Mouse (Mus musculus) layer of hippocampus, adult 9-11 months (tissue): ENCODE measurements at regions not wholly inside any gene's neighbourhood (a gene's known extent, or its start where the extent isn't known, plus 50 kb on each side); places are given as distances from the start of the nearest gene placed in this dataset.

Source experiments
- DNase-seq: peaks from one replicate; pipeline ENCODE4 v3.0.0; 2022

DNA sequence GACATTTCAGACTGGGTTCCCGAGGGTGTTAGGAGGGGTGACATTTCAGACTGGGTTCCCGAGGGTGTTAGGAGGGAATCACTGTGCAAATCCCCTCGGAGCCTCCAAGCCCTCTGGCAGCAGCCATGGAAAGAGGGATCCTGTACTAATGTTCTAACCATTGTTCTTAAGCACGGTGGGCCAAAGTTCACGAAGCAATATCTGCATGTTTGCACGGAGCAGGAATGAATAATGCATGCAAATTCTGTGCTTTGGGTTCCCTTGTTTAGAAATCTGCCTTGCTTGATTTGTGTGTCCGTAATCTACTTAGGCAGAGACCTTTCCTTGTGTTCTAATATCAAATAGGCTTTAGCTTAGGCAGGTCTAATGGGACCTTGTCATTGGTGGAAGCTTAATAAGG, 55.9 kb upstream of the Zfp280d start:
- no peak for DNase-seq

DNA sequence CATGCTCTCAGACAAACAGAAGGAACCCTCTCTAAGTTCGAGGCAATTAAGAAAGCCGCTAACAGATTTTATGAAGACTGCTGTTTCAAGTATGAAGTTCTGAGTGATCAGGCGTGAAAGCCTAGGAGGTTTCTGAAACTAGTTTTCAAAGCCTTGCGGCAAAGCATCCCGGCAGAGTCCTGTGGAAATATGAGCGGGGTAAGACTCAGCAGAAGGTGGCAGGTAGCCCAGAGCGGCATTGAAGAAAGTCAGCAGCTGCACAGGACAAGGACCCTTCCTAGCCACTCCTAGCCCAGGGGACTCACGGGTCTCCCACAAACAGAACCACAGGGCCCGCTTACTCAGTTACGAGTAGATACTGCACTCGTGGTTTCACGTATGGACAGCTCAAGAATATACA, 54.8 kb upstream of the Zfp280d start:
- DNase-seq, result no peak

- DNase-seq, result no peak
These were observed 53.3 kb upstream of the Zfp280d start for GRCm38 (mm10) chr9:72221333-72221732.
